Mouse (Mus musculus): ENCODE measurements around the gene Coq4. TPM values are rescaled to one million over a fixed set of nuclear protein-coding genes. Genes with fewer than 3 reads are reported as not detected.
"Not testable (repeated sequence)": the region's sequence is repeated elsewhere in the genome, so short reads cannot be mapped to it uniquely, and the experiment has no call there.

Gene Coq4
- polyA plus RNA-seq (2017; shearing (Covaris generic)), result 1 to 10 TPM; 4.6 to 9.7 (median 7.0) TPM

DNA sequence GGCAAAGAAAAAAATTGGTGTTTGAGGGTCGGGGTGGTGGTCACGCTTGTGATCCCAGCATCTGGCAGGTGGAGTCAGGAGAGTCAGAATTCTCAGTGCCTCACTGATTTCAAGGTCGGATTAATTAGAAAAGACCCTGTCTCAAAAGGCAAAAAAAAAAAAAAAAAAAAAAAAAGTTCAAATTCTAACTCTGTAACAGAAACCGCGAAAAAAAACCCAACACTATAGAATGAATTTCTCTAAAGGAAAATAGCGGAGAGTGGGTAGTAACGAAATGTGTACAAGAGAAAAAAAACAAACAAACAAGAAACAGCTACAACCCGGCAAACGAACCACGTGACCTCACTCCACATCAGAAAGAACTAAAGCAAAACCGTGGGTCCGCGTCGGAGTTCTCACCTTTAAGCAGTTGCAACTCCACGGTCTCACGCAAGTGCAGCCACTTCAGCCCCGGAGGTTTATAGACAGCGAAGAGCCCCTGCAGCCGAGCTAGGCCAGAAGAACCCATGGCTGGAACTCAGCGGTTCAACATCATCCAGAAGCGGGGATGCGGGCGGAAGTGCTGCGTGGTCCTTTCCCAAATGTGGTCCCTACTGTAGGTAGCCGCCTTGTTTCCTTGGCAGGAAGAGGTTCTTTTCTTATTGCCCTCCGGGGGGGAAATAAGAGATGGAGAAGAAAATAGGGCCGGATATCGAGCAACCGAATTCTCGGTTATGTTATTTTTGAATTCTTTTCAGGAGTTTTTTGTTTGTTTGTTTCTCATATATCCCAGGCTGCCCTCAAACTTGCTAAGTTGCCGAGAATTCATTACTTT, at the start of gene Coq4:
TSS of gene Coq4 (plus strand) at position 390 of the 814 bp plus-strand sequence.
- ATAC-seq, result peak; percentile 93

DNA sequence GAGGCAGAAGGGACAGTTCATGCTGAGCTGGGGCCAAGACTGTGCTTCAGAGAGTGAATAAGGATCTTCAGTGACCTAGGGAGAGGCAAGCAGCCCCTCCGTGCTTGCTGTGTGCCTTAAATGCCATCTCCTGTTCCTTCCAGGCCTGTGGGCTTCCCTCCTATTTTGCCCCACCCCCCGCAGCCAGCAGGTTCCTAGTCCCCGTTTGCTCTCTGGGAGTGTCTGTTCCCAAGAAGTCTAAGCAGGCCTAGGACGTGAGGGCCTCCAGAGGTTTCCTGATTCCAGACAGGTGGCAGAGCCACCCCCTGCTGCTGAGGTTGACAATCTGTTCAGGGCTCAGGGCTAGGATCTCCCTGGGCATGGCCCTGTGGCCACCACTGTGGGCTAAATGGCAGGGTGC, 48.5 kb upstream of the Coq4 start:
- no peak for ATAC-seq

DNA sequence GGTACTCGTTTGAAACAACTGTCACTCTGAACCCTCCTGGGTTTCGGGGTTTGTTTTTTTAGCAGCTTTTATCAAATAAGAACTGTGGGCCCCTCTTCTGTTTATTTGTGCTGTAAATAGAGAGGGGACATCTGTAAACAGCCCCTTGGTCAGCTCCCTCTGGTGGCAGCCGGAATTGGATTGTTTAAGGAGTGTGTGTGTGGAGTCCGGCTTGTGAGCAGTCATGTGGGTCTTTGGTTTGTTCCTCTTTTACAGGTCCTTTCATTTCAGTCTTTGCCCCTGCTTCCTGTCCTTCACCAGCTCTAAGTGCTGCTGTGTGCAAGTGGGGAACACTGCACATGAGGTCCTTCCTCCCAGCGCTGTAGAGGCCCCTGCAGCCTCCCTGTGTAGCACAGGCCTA, 47.9 kb upstream of the Coq4 start:
- no peak for ATAC-seq

DNA sequence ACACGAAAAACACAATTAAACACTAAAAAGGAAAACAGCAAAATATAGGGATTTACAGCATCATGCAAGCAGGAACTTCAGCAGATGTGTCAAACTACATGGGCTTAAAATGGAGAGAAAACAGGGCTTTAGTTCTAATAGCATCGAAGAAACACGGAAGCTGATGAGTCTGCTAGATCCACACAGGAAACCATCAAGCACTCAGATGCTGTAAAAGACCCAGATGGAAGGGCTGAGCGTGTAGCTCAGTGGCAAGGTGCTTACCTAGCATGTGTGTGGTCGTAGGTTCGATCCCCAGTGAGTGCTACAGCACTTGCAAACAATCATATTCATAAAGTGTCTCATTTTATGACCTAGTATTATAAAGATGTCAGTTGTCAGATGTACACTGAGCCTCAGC, 46.1 kb upstream of the Coq4 start:
- no peak for ATAC-seq

GRCm38 (mm10) chr2:29744256-29744655, 43.0 kb upstream of the Coq4 start:
- no peak for ATAC-seq

GRCm38 (mm10) chr2:29747188-29747782, 40.0 kb upstream of the Coq4 start:
- no peak for ATAC-seq

- no peak for ATAC-seq
Measured at GRCm38 (mm10) chr2:29747852-29748251, 39.4 kb upstream of the Coq4 start.

DNA sequence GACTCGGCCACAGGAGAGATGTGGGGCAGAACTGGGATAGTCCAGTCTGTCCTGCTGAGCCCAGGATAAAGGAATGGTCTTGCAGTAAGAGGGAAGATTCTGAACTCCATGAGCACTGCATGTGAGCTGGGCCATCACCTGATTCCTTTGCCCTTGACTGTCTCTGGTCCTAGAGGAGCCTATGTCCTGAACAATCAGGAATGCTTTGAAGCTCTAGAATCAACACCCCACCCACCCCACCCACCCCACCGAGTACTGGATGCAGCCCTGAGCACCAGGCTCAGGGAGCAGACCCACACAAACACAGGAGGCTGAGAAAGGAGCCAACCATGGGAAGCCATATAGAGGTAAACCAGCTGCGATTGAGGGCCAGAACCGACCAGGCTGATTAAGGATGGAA, 38.8 kb upstream of the Coq4 start:
- ATAC-seq, result no peak

- no peak for ATAC-seq
Measured at GRCm38 (mm10) chr2:29751497-29751896, 35.8 kb upstream of the Coq4 start, which contains the start of gene Gm13420. TSS of gene Gm13420 (minus strand) at chr2:29751685.

DNA sequence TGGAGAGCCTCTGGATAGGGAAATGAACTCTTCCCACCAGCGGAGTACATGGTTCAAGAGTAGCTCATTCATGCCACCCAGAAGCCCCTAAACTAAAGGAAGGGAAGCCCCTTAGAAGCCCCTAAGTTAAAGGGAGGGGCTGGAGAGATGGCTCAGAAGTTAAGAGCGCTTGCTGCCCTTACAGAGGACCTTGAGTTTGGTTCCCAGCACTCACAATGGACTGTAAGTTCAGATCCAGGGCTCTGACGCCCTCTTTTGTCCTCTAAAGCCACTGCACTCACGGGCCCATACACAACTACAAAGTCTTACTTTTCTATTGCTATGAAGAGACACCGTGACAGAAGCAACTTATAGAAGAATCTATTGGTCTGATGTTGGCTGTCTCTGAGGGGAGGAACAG, 34.9 kb upstream of the Coq4 start:
- no peak for ATAC-seq

- ATAC-seq, result no peak
Measured at GRCm38 (mm10) chr2:29755693-29756092, 31.6 kb upstream of the Coq4 start.

DNA sequence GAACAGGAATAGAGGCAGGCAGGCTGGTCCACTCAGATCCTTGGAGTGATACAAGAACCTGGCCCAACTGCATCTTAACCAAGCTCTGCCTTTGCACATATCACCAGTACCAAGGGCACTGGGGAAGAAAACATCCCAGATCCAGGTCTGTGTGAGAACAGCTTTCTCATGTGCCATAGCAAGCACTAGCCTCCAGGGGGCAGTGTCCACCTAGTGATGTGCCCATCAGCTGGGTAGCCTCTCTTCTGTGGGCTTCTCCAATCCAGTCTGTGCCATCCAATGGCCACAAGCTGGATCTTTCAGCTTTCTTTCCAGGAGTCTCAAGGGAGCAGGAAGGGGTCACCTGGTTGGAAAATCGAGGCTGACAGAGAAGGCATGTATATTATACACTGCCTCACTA, 22.5 kb upstream of the Coq4 start:
- ATAC-seq, result peak; percentile 52

- no peak for ATAC-seq
Measured at GRCm38 (mm10) chr2:29767976-29768709, 19.1 kb upstream of the Coq4 start.

DNA sequence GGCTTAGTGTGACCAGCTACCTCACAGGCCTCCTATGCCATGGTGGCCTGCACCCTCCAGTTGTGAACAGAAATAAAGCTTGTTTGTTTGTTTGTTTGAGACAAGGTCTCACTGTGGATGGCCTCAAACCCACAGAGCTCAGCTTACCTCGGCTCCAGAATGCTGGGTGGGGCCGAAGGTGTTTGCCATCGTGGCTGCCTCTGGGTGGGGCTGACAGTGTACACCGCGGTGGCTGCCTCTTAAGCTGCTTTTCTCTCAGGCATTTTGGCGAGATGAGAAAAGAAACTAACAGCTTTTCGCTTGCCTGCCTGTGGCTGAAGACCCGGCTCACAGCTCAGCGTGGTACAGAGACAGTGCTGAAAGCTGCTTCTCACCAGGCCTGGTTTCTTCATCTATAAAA, 18.4 kb upstream of the Coq4 start:
- ATAC-seq, result no peak

DNA sequence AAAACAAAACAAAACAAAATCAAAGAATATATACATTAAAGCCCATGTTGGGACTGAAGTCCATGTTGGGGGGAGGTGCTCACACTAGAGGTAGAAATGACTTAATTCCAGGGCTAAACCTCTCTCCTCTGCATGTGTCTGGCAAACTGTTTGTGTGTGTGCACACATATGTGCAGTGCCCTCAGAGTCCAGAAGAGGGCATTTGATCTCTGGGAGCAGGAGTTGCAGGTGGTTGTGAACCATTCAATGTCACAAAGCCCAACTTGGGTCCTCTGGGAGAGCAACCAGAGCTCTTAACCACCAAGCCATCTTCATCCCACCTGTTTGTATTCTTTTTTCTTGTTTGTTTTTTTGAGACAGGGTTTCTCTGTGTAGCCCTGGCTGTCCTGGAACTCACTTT, 17.1 kb upstream of the Coq4 start:
- no peak for ATAC-seq

DNA sequence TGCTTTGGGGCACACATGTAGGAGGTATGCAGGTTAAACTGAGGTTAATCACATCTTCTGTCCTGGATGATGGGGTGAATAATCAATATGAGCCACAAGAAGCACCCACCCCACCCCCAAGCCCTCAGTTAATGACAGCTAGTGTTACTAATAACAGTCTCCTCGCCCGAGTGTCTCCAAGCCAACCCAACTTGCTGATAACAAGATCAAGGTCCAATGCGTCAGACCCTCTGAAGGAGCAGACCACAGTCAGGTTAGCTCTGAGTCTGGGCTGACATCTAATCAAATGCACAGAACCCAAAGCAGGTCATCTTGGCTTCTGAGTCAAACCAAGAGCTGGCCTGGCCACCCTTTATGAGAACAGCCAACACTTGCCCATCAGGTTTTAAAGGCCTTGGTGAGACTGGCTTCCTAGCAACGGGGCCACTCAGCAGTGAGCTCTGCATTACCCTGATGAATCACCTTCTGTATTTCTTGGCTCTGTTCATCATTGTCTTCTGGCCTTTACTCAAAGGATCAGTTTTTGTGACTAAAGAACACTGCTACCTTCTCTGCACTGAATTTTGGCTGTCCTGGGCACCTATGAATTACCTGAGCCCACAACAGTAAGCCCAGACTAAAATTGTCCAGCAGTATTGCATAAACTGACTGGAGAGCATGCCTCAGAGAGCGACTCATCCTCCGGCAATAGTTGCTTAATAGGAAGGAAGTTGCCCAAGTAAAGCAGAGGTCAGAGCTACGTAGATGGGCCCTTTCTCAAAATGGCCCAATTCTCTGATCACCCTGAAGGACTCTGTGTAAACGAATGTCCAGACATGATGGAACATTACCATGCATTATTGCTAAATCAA, 15.5 kb upstream of the Coq4 start:
- no peak for ATAC-seq

DNA sequence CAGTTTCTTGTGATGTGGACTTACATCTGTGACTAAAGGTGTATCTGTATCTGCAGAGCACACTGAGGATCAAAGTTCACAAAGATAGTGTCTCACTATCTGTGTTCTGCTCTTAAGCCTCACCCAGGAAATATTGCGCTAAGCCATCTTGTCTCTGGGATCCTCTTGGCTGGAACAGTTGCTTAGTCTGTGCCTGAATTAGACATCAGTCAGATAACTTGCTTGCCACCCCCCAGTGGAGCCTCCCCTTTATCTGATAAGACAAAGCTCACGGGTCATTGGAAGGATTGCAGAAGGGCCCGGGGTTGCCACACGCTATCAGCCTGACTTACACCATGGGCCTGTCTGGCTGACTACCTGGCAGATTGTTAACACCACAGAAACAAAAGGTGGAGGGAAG, 14.0 kb upstream of the Coq4 start:
- no peak for ATAC-seq

GRCm38 (mm10) chr2:29781256-29781655, 6.0 kb upstream of the Coq4 start:
- ATAC-seq, result not testable (repeated sequence)

DNA sequence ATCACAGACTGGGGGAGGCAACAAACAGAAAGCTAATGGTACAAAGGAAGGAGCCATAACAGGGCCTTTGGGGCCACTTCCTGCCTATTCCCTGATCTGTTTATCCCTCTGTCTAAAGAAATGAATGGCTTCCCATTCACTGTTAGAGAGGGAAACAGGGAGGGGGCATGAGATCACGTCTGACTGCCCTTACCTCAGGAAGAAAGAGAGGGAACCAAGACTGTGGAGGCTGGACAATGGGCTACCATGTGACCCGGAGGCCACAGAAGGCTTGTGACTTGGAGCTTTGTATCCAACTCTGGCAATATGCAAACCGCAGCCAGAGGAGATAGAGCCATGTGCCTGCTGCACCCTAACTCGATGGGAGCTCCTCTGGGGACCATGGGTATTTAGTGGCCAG, 3.0 kb upstream of the Coq4 start:
- no peak for ATAC-seq

- ATAC-seq, result peak; percentile 79
Measured at GRCm38 (mm10) chr2:29787937-29788681, 816 bp downstream of the Coq4 start, which contains the start of gene Trub2. TSS of gene Trub2 (minus strand) at chr2:29788502.

GRCm38 (mm10) chr2:29792772-29793487, 5.6 kb downstream of the Coq4 start:
- no peak for ATAC-seq
